Mouse (Mus musculus) urinary bladder, postnatal 0 days (tissue): ENCODE results near the gene Crxos. TPM values are rescaled to one million over a fixed set of nuclear protein-coding genes. Genes with fewer than 3 reads are reported as not detected.

Experiments
- polyA plus RNA-seq: library from polyadenylated mRNA; unstranded; fragments of >200 nt; fragmentation: Nextera tagmentation; extraction: Ambion mirVana; gene quantifications from 2 replicates; pipeline ENCODE4 v1.2.1, GENCODE M21; 2015

The Crxos gene
- polyA plus RNA-seq = not detected in 2 replicates

DNA sequence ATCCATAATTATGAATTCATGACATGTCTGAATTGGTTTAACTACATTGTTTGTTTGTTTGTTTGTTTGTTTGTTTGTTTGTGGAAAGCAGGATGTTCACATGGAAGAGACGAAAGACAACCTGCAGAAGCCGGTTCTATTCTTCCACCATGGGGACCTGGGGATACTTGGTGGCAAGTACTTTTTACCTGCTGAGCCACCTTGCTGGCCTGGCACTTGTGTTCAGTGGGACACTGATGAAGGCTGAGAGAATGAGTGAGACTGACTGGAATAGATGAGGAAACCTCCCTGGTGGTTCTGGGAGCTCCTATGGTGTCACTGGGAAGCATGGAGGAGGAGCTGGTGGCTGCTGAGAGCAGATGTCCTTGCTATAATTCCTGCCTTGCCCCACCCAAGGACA lies at the start of gene Crxos:
TSS of gene Crxos (plus strand) at position 301 of the 400 bp plus-strand sequence.

DNA sequence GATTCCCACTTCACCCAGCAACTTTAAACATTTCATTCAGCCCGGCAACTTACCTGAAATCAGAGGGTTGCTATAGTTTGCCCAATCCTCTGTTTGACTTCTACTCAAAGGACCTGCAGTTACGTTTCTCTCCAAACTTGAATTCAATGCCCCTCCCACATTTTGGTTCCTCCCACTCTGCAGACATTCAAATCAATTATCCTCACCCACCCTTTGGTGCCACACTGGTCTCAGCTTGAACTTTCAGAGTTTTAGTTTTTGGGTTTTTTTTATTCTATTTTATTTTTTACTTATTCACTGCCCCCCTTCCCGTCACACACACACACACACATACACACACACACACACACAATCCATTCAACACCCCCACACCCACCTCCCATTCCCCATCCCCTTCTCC lies 42.8 kb upstream of the Crxos start, which contains the start of gene Obox6:
TSS of gene Obox6 (minus strand) at position 101 of the 400 bp plus-strand sequence.

DNA sequence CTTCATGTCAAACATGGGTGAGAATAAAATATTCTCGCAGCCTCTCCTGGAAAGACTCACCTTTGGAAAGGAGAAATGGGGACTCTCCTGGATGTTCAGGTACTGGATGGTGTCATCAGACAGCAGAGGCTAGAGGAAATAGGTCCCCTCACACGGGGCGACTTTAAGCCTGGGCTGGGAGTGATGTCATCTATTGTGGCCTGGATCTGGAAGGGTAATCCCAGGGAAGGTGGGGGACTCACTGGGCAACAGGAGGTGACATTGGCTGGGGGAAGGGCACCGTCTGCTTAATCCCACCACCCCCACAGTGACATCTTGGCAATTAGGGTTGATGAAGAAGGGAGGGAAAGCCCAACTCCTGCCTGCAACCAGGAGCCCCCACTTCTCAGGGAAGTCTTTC lies 2.7 kb upstream of the Crxos start, which contains the start of gene Crx:
TSS of gene Crx (minus strand) at position 213 of the 400 bp plus-strand sequence.

DNA sequence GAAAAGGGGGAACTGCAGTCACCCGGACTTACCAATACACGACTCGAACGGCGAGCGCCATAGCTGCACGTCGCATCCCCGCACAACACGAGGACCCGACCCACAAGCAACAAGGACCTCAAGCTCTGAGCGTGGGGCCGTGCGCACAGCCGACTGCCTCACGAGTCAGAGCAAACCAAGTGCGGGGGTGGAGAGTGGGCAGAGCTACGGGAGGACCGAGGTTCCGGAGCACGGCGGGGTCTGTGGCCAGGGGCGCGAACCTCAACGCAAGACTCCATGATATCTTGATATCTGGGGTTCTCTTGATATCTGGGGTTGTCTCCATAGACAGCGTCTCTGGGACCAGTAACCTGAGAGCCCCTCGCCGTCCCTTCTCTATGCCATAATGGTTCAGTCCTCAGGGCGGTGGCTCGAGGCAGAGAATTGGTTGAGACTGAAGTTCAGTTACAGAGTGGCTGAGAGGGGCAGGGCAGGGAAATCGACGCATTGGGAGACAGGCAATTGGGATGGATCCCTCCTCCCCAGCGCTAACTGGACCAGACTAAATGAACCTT lies 39.9 kb downstream of the Crxos start, which contains the start of gene Selenow:
TSS of gene Selenow (minus strand) at position 183 of the 554 bp plus-strand sequence.

DNA sequence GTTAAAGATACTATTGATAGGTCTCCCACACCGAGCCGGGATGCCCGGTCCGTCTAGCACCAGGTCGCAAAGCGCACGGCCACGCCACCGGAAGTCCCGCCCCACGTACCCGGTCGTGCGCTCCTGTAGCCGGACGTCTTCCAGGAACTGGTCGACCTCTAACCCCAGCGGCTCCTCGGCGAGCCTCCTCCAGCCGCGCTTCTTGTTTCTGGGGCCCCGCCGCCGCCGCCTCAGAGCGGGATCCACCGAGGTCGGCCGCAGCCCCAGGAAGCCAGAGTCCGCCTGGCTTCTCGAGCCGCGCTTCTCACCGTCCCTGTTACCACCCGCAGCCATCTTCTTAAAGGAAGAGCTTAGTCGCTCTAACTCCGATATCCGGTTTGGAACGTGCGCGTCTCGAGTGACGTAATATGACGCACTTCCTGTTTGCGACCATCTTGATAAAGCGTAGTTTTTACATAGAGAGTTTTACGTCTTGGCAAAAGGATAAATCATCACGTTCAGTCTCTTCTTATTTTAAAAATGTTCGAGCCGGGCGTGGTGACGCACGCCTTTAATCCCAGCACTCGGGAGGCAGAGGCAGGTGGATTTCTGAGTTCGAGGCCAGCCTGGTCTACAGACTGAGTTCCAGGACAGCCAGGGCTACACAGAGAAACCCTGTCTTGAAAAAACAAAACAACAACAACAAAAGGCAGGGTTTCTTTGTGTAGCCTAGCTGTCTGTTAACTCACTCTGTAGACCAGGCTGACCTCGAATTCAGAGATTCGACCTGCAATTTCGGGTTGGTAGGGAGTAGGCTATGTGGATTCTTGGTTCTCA lies 63.5 kb downstream of the Crxos start, which contains the start of gene Nop53:
TSS of gene Nop53 (minus strand) at position 354 of the 816 bp plus-strand sequence.

Other genes starting within 250 kb of the Crxos start
- not detected in 2 replicates for gene Obox3, start 242.7 kb upstream of the Crxos start, polyA plus RNA-seq
- not detected in 2 replicates for gene Obox5, start 132.5 kb upstream of the Crxos start, polyA plus RNA-seq
- not detected in 2 replicates for gene Obox6, start 42.9 kb upstream of the Crxos start, polyA plus RNA-seq
- gene Crx, start 2.6 kb upstream of the Crxos start, polyA plus RNA-seq = not detected in 2 replicates
- gene Selenow, start 39.8 kb downstream of the Crxos start, polyA plus RNA-seq = 921 and 1,063 TPM in 2 replicates
- gene Nop53, start 63.5 kb downstream of the Crxos start, polyA plus RNA-seq = 139 and 140 TPM in 2 replicates
- 94.8 and 134 TPM in 2 replicates for gene Ehd2, start 85.0 kb downstream of the Crxos start, polyA plus RNA-seq
- gene Bicra, start 165.3 kb downstream of the Crxos start, polyA plus RNA-seq = 3.5 TPM in 2 replicates
- 0.05 TPM in 1 of 2 replicates, not detected in the other for gene Zfp541, start 179.2 kb downstream of the Crxos start, polyA plus RNA-seq
- gene Napa, start 215.8 kb downstream of the Crxos start, polyA plus RNA-seq = 167 and 170 TPM in 2 replicates
- gene Kptn, start 237.3 kb downstream of the Crxos start, polyA plus RNA-seq = 21.2 and 23.3 TPM in 2 replicates
- gene Slc8a2, start 247.2 kb downstream of the Crxos start, polyA plus RNA-seq = 0.21 and 0.25 TPM in 2 replicates